Mouse (Mus musculus) urinary bladder, postnatal 0 days (tissue): ENCODE measurements around the gene Pms1. TPM values are rescaled to one million over a fixed set of nuclear protein-coding genes. Genes with fewer than 3 reads are reported as not detected.

Experiments used
- polyA plus RNA-seq: library from polyadenylated mRNA; unstranded; fragments of >200 nt; fragmentation: Nextera tagmentation; extraction: Ambion mirVana; gene quantifications from 2 replicates; pipeline ENCODE4 v1.2.1, GENCODE M21; 2015

Gene Pms1
- 3.6 and 3.7 TPM in 2 replicates for polyA plus RNA-seq

DNA sequence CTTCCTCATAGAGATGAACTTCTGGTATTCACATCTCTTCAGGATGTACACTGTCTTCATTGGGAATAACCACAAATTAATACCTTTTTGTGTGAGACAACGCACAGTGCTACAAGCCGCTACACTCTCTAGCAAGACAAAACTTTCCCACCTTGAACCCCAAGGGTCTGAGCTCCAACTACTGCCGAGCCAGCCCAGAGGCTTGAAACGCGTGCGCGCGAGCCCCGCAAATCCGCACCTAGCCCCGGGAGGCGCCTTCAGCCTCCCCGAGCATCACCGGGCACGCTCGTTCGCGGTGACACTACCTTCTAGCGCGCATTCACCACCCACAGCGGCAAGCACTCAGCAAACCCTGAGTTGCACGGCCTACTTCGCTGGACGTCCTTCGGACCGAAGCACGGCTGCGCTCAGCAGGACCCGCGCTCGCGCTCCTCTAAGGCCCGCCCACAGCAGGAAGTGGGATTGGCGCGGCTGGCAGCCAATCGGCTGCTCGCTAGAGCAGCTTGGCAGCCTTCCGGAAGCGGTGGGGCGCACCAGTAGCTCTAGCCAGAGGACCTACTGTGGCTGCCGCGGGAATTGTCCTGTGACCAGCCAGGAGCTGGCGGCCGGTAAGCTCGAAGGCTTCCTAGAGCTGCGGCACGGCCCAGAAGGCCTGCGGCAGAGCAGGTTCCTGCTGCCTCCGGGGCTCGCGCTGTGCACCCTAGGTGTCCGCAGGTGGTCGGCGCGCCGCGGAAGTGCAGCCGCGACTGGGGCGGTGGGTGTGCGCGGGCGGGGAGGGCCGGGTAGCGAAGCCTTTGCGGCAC is at the start of gene Pms1, which contains the start of the genes Ormdl1 and Gm28778:
Gene Pms1, minus strand, starts transcription at position 438 of the 803 bp plus-strand sequence.
Gene Ormdl1, plus strand, starts transcription at position 515 of the 803 bp plus-strand sequence.
Gene Gm28778, plus strand, starts transcription at position 531 of the 803 bp plus-strand sequence.

DNA sequence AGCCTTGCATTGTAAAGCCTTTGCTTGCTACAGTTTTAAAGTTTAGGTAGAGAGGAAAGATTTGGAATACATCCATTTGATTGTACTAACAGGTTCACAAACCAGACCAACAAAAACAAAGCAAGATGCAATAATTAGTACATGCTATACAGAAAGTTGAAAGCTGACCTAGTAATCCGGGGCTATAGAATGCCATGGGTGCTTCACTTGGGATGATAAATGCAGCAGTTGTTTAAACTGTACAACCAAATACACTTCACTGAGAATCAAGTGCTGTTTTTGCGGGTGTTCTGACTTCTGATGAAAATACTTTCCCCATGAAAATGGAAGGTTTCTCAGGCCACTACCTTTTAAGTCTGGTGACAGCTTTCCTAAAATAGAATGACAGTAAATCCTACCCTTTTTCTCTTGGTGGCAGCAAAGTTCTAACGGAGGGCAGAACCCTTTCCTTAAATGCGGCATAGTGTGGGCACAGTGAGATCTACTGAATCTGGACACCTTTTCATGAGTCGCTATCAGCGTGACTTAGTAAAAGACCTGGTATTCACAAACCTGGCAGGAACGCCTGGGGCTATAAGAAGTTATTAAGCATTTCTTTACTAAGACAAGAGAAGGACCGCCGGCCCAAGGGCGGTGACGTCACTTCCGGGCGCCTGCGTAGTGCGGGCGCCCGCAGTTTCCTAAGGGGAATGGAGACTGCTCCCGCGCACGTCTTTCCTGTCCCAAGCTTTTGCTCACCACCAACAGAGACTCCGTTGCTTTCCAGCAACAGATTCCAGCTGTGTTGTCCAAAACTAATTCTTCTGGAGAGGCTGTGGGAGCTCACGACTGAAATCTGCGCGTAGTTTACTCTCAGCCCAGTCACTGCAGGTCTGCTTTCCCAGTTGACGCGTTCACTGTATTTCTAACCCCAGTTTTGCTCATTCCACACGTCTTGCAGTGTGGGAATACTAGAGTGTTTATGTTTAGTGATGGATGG is 16.5 kb upstream of the Pms1 start, which contains the start of gene Osgepl1:
Gene Osgepl1, plus strand, starts transcription at position 636 of the 979 bp plus-strand sequence.

GRCm38 (mm10) chr1:53187536-53187935 is 109.3 kb downstream of the Pms1 start, which contains the start of gene 1700019A02Rik:
1700019A02Rik (minus strand) TSS chr1:53187636.

Other genes starting within 250 kb of the Pms1 start
- 0.05 TPM in 1 of 2 replicates, not detected in the other for gene Mstn, start 235.4 kb downstream of the Pms1 start, polyA plus RNA-seq
- gene 1700019A02Rik, start 109.4 kb downstream of the Pms1 start, polyA plus RNA-seq = not detected in 2 replicates
- gene Ormdl1, start 77 bp upstream of the Pms1 start, polyA plus RNA-seq = 31.2 and 32.4 TPM in 2 replicates
- gene Gm28778, start 93 bp upstream of the Pms1 start, polyA plus RNA-seq = not detected in 2 replicates
- 14.4 and 16.3 TPM in 2 replicates for gene Osgepl1, start 16.6 kb upstream of the Pms1 start, polyA plus RNA-seq
- 14.0 TPM in 1 of 2 replicates, not detected in the other for gene Asdurf, start 55.6 kb upstream of the Pms1 start, polyA plus RNA-seq
- 0.17 and 0.22 TPM in 2 replicates for gene Gm28551, start 55.6 kb upstream of the Pms1 start, polyA plus RNA-seq
- 40.2 and 44.7 TPM in 2 replicates for gene Asnsd1, start 55.7 kb upstream of the Pms1 start, polyA plus RNA-seq